In the genomic region with DNA sequence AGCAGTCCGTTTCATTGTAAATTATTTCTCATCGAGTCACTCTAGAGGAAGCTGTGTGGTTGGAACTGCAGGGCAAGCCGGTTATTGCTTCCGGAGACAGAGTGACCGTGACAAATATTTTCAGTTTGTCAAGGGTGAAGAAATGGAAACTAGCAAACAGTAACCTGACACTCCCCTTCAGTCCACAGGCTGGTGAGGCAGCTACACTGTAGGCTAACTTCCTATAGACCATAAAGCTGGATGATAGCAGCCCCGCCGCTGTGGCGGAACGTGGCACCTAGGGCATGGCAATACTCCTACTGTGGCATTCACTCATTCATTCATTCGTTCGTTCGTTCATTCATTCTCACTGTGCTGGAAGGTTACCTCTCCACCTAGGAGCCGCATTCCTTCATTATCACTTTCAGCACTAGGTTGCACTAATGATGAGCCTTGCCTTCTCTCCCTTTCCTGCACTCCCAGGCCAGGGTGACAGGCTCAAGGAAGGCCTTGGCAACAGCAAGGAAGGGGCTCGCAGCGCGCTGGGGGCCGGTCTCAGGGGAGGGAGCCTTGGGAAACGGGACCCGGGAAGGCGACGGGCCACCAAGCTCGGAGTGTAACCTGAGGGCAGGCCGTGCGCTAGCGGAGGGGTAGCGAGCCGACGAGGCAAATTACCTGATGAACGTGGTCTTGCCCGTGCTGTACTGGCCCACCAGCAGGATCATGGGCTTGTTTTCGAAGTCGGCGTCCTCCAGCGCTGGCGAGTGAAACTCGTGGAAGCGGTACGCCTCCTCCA, we compare ENCODE assay signal across 8 mouse cellular contexts. TPM values are rescaled to one million over a fixed set of nuclear protein-coding genes. Genes with fewer than 3 reads are reported as not detected.
DNase-seq lines count a peak whose midpoint lies in the region; ATAC-seq lines count a peak whose summit lies in the region.

No protein-coding gene starts in this region.

- peak overlapping the region; percentile 65 for H3K9ac ChIP-seq in embryonic facial prominence, embryonic 14.5 days (ENCODE audit: low read depth, low read length)
- H3K9ac ChIP-seq in intestine, embryonic 15.5 days: peak overlapping the region; percentile 52
- peak overlapping the region; percentile 61; the same call in 1 of the 2 replicates for H3K9ac ChIP-seq in stomach, embryonic 15.5 days

- ATAC-seq in CD4-positive, CD25-positive, alpha-beta regulatory T cell, adult 4 months: peak; percentile 6
- ATAC-seq in embryonic facial prominence, embryonic 14.5 days (ENCODE audit: low read depth): no peak; the same call in 1 of the 2 replicates
- peak; percentile 46 for ATAC-seq in intestine, embryonic 15.5 days
- ATAC-seq in stomach, embryonic 15.5 days (ENCODE audit: insufficient read depth, low FRiP score, low read depth): peak; percentile 40; the same call in 1 of the 2 replicates

- H3K4me3 ChIP-seq in embryonic facial prominence, embryonic 14.5 days (ENCODE audit: low read depth, low read length): peak overlapping the region; percentile 67
- H3K4me3 ChIP-seq in intestine, embryonic 15.5 days (replicated peaks): peak overlapping the region; percentile 72
- peak overlapping the region; percentile 77 for H3K4me3 ChIP-seq in stomach, embryonic 15.5 days (replicated peaks)

- no peaks in the 10 kb centered on the region for H3K9me3 ChIP-seq in embryonic facial prominence, embryonic 14.5 days (ENCODE audit: control insufficient read depth, low read length)
- no peaks in the 10 kb centered on the region for H3K9me3 ChIP-seq in intestine, embryonic 15.5 days
- H3K9me3 ChIP-seq in stomach, embryonic 15.5 days: no peaks in the 10 kb centered on the region

- H3K27me3 ChIP-seq in embryonic facial prominence, embryonic 14.5 days (replicated peaks; ENCODE audit: control insufficient read depth, insufficient read depth, low read length): no peaks in the 10 kb centered on the region
- no peaks in the 10 kb centered on the region for H3K27me3 ChIP-seq in intestine, embryonic 15.5 days (replicated peaks)
- no peaks in the 10 kb centered on the region for H3K27me3 ChIP-seq in stomach, embryonic 15.5 days (replicated peaks)

- H3K4me1 ChIP-seq in embryonic facial prominence, embryonic 14.5 days (ENCODE audit: control insufficient read depth, insufficient read depth, low read length): peaks cover 3% of the 10 kb centered on the region; the same call in 1 of the 2 replicates
- 0 out of 2 replicates have a peak, but pooled peaks cover 2% of the 10 kb centered on the region for H3K4me1 ChIP-seq in intestine, embryonic 15.5 days (replicated peaks)
- H3K4me1 ChIP-seq in stomach, embryonic 15.5 days: no peaks in the 10 kb centered on the region

- H3K4me2 ChIP-seq in embryonic facial prominence, embryonic 14.5 days (ENCODE audit: low read depth, low read length): peak overlapping the region; percentile 95
- peak overlapping the region; percentile 86 for H3K4me2 ChIP-seq in intestine, embryonic 15.5 days (replicated peaks)
- peak overlapping the region; percentile 99 for H3K4me2 ChIP-seq in stomach, embryonic 15.5 days

- H3K36me3 ChIP-seq in embryonic facial prominence, embryonic 14.5 days (ENCODE audit: control insufficient read depth, insufficient read depth, low read length): no peaks in the 10 kb centered on the region
- H3K36me3 ChIP-seq in intestine, embryonic 15.5 days: no peaks in the 10 kb centered on the region
- H3K36me3 ChIP-seq in stomach, embryonic 15.5 days: no peaks in the 10 kb centered on the region

- 2% methylated on average over 30 of the region's 38 CpGs for WGBS in embryonic facial prominence, embryonic 14.5 days
- 1% methylated on average over 38 of the region's 38 CpGs for WGBS in intestine, embryonic 15.5 days
- under 1% methylated on average over 38 of the region's 38 CpGs for WGBS in stomach, embryonic 15.5 days

- intact Hi-C loops in gastrocnemius, postnatal 14 days (cut with DNase I; ENCODE audit: low total_unique reads): no loop called here

- DNase-seq in gastrocnemius, postnatal 14 days: peak; percentile 25
- DNase-seq in gastrocnemius, adult 8-10 months (ENCODE audit: low spot score in 2 of 2): no peak
- no peak for DNase-seq in embryonic facial prominence, embryonic 14.5 days (ENCODE audit: low spot score)
- DNase-seq in lung, postnatal 36 days: peak; percentile 53
- no peak for DNase-seq in right cerebral cortex, postnatal 4 days

- no peak overlapping the region for H3K27ac ChIP-seq in embryonic facial prominence, embryonic 14.5 days (replicated peaks; ENCODE audit: low read depth, low read length)
- H3K27ac ChIP-seq in intestine, embryonic 15.5 days: peak overlapping the region; percentile 68
- peak overlapping the region; percentile 81 for H3K27ac ChIP-seq in stomach, embryonic 15.5 days

RNA-seq across cellular contexts. Expression of a gene that starts 0.6 kb away (rescaled TPM):
- total RNA-seq in gastrocnemius, postnatal 14 days (2021): 10 to 100 TPM; 72.8 to 89.4 TPM
- total RNA-seq in gastrocnemius, adult 8-10 months (2022): 10 to 100 TPM; 19.2 to 29.3 (median 25.5) TPM
- polyA plus RNA-seq in CD4-positive, CD25-positive, alpha-beta regulatory T cell, adult 4 months (2017; shearing (Covaris generic)): 1 to 10 TPM; 6.6 to 8.5 TPM
- polyA plus RNA-seq in embryonic facial prominence, embryonic 14.5 days (2014; fragmentation: Nextera tagmentation; extraction: Ambion mirVana): 56.4 and 60.8 TPM in 2 replicates
- 50.0 and 50.1 TPM in 2 replicates for polyA plus RNA-seq in intestine, embryonic 15.5 days (2015; fragmentation: Nextera tagmentation; extraction: Ambion mirVana)
- 43.4 and 56.0 TPM in 2 replicates for polyA plus RNA-seq in stomach, embryonic 15.5 days (2015; fragmentation: Nextera tagmentation; extraction: Ambion mirVana)

Comparison
In these comparisons a context has a peak if more than half of its experiments do, and no peak if none do; other contexts are left out.
1. DNase-seq: peak in gastrocnemius, postnatal 14 days (single experiment) and lung, postnatal 36 days (single experiment); none in gastrocnemius, adult 8-10 months (0 of 2), embryonic facial prominence, embryonic 14.5 days (single experiment) and right cerebral cortex, postnatal 4 days (single experiment).
2. Peak in every context shown above with its lines, with median percentiles within 50 percentile points of each other: H3K4me2 ChIP-seq, H3K4me3 ChIP-seq and H3K9ac ChIP-seq.